Mouse (Mus musculus): ENCODE measurements at regions not wholly inside any gene's neighbourhood (a gene's known extent, or its start where the extent isn't known, plus 50 kb on each side); places are given as distances from the start of the nearest gene placed in this dataset.

- Histone ChIP-seq H3K4me3 (ENCODE audit: insufficient read depth, low read length) (no peak overlapping the region), H3K4me1 (ENCODE audit: control insufficient read depth, insufficient read depth, low read length) (no peaks in the 10 kb centered on the region), H3K27ac (ENCODE audit: insufficient read depth, low read length) (no peak overlapping the region)
- TF ChIP-seq POLR2A (IDR thresholded peaks at IDR 0.05; ENCODE audit: low read depth, low read length) = no peak
- no peak for TF ChIP-seq CTCF (IDR thresholded peaks at IDR 0.05; ENCODE audit: borderline replicate concordance, insufficient read depth, low read length)
These were observed 1287.8 kb downstream of the Defb40 start for GRCm38 (mm10) chr8:17690074-17690848.

GRCm38 (mm10) chr8:17689641-17690040, 1288.4 kb downstream of the Defb40 start:
- Histone ChIP-seq H3K4me1 (ENCODE audit: control insufficient read depth, insufficient read depth, low read length) (no peaks in the 10 kb centered on the region), H3K4me3 (ENCODE audit: insufficient read depth, low read length) (no peak overlapping the region), H3K27ac (ENCODE audit: insufficient read depth, low read length) (no peak overlapping the region)
- TF ChIP-seq POLR2A (IDR thresholded peaks at IDR 0.05; ENCODE audit: low read depth, low read length) (no peak), CTCF (IDR thresholded peaks at IDR 0.05; ENCODE audit: borderline replicate concordance, insufficient read depth, low read length) (no peak)

GRCm38 (mm10) chr8:17687084-17687483, 1291.0 kb downstream of the Defb40 start:
- no peak overlapping the region for H3K27ac ChIP-seq (ENCODE audit: insufficient read depth, low read length)
- H3K4me3 ChIP-seq (ENCODE audit: insufficient read depth, low read length) = no peak overlapping the region
- no peak for TF ChIP-seq CTCF (IDR thresholded peaks at IDR 0.05; ENCODE audit: borderline replicate concordance, insufficient read depth, low read length)
- TF ChIP-seq POLR2A (IDR thresholded peaks at IDR 0.05; ENCODE audit: low read depth, low read length) = no peak
- H3K4me1 ChIP-seq (ENCODE audit: control insufficient read depth, insufficient read depth, low read length) = no peaks in the 10 kb centered on the region

GRCm38 (mm10) chr8:17664371-17665141, 1313.5 kb downstream of the Defb40 start:
- H3K4me1 ChIP-seq (ENCODE audit: control insufficient read depth, insufficient read depth, low read length) = no peaks in the 10 kb centered on the region
- TF ChIP-seq CTCF (IDR thresholded peaks at IDR 0.05; ENCODE audit: borderline replicate concordance, insufficient read depth, low read length) (peak; percentile 5; the same call in 1 of the 2 replicates), POLR2A (IDR thresholded peaks at IDR 0.05; ENCODE audit: low read depth, low read length) (no peak)
- no peak overlapping the region for H3K4me3 ChIP-seq (ENCODE audit: insufficient read depth, low read length)
- no peak overlapping the region for H3K27ac ChIP-seq (ENCODE audit: insufficient read depth, low read length)

GRCm38 (mm10) chr8:17659753-17660361, 1318.2 kb downstream of the Defb40 start:
- TF ChIP-seq CTCF (IDR thresholded peaks at IDR 0.05; ENCODE audit: borderline replicate concordance, insufficient read depth, low read length) (no peak), POLR2A (IDR thresholded peaks at IDR 0.05; ENCODE audit: low read depth, low read length) (no peak)
- Histone ChIP-seq H3K27ac (ENCODE audit: insufficient read depth, low read length) (no peak overlapping the region), H3K4me1 (ENCODE audit: control insufficient read depth, insufficient read depth, low read length) (no peaks in the 10 kb centered on the region), H3K4me3 (ENCODE audit: insufficient read depth, low read length) (no peak overlapping the region)

- Histone ChIP-seq H3K27ac (ENCODE audit: insufficient read depth, low read length) (no peak overlapping the region), H3K4me1 (ENCODE audit: control insufficient read depth, insufficient read depth, low read length) (no peaks in the 10 kb centered on the region), H3K4me3 (ENCODE audit: insufficient read depth, low read length) (no peak overlapping the region)
- TF ChIP-seq CTCF (IDR thresholded peaks at IDR 0.05; ENCODE audit: borderline replicate concordance, insufficient read depth, low read length) (no peak), POLR2A (IDR thresholded peaks at IDR 0.05; ENCODE audit: low read depth, low read length) (no peak)
These were observed 1324.3 kb downstream of the Defb40 start for GRCm38 (mm10) chr8:17653786-17654185.

- no peak overlapping the region for H3K4me3 ChIP-seq (ENCODE audit: insufficient read depth, low read length)
- TF ChIP-seq POLR2A (IDR thresholded peaks at IDR 0.05; ENCODE audit: low read depth, low read length) (no peak), CTCF (IDR thresholded peaks at IDR 0.05; ENCODE audit: borderline replicate concordance, insufficient read depth, low read length) (no peak)
- no peak overlapping the region for H3K27ac ChIP-seq (ENCODE audit: insufficient read depth, low read length)
- H3K4me1 ChIP-seq (ENCODE audit: control insufficient read depth, insufficient read depth, low read length) = no peaks in the 10 kb centered on the region
These were observed 1330.5 kb downstream of the Defb40 start for GRCm38 (mm10) chr8:17647559-17647958.

GRCm38 (mm10) chr8:17621109-17621508, 1356.9 kb downstream of the Defb40 start:
- no peak for TF ChIP-seq CTCF (IDR thresholded peaks at IDR 0.05; ENCODE audit: borderline replicate concordance, insufficient read depth, low read length)
- TF ChIP-seq POLR2A (IDR thresholded peaks at IDR 0.05; ENCODE audit: low read depth, low read length) = no peak
- Histone ChIP-seq H3K27ac (ENCODE audit: insufficient read depth, low read length) (no peak overlapping the region), H3K4me3 (ENCODE audit: insufficient read depth, low read length) (no peak overlapping the region), H3K4me1 (ENCODE audit: control insufficient read depth, insufficient read depth, low read length) (no peaks in the 10 kb centered on the region)

GRCm38 (mm10) chr8:17618846-17619245, 1359.2 kb downstream of the Defb40 start:
- H3K4me3 ChIP-seq (ENCODE audit: insufficient read depth, low read length) = no peak overlapping the region
- no peak for TF ChIP-seq CTCF (IDR thresholded peaks at IDR 0.05; ENCODE audit: borderline replicate concordance, insufficient read depth, low read length)
- no peaks in the 10 kb centered on the region for H3K4me1 ChIP-seq (ENCODE audit: control insufficient read depth, insufficient read depth, low read length)
- no peak overlapping the region for H3K27ac ChIP-seq (ENCODE audit: insufficient read depth, low read length)
